ENCODE assay signal across 21 mouse cellular contexts in the genomic region with DNA sequence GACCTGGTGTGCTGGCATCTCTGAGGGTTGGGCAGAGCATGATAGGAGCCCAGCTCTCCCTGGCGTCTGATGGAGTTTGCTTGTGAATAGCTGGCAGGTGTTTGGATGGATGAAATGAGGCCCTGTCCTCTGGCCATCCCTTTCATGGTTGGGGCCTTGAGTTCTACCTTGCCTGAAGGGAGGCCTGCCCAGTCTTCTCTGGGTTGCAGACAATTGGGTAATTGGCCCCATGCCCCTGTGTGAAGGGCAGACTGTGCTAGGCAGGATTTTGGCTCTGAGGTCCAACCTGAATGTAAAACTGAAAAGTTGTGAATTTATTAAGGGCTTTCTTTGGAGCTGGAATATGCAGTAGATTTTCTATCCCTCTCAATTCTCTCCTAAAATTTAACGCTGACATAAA.
A peak's percentile ranks its signal among the peaks of the same experiment; 100 is the strongest.
DNase-seq lines count a peak whose midpoint lies in the region; ATAC-seq and TF ChIP-seq lines count a peak whose summit lies in the region.
"Had no signal": no experiment of that assay in that cellular context is flagged by ENCODE, and none has a peak within 500 bp of the region (broad histone marks: within the 10 kb centered on the region; RNA-seq: fewer than 3 reads in every experiment).

No protein-coding gene starts in this region.

- H3K36me3 ChIP-seq in forebrain, embryonic 10.5 days (replicated peaks), result no peaks in the 10 kb centered on the region
- no peaks in the 10 kb centered on the region for H3K36me3 ChIP-seq in forebrain, postnatal 0 days (ENCODE audit: insufficient read depth)
- H3K36me3 ChIP-seq in midbrain, embryonic 12.5 days, result no peaks in the 10 kb centered on the region
- H3K36me3 ChIP-seq in midbrain, postnatal 0 days (ENCODE audit: insufficient read depth, low read length), result no peaks in the 10 kb centered on the region
- H3K36me3 ChIP-seq in hindbrain, embryonic 16.5 days (ENCODE audit: control insufficient read depth, insufficient read depth, low read length), result no peaks in the 10 kb centered on the region
- H3K36me3 ChIP-seq: embryonic facial prominence, embryonic 13.5 days; heart, embryonic 15.5 days; stomach, embryonic 15.5 days had no signal

- no peak overlapping the region for H3K4me3 ChIP-seq in forebrain, embryonic 10.5 days
- no peak overlapping the region for H3K4me3 ChIP-seq in forebrain, postnatal 0 days (ENCODE audit: low read depth, low read length)
- no peak overlapping the region for H3K4me3 ChIP-seq in midbrain, embryonic 12.5 days
- H3K4me3 ChIP-seq in midbrain, postnatal 0 days (ENCODE audit: low read depth, low read length), result no peak overlapping the region
- no peak overlapping the region for H3K4me3 ChIP-seq in hindbrain, embryonic 16.5 days (ENCODE audit: low read length)
- H3K4me3 ChIP-seq: embryonic facial prominence, embryonic 13.5 days; erythroblast, embryonic 14.5 days; forebrain, embryonic 13.5 days; gastrocnemius, adult 2 months; heart, embryonic 15.5 days; stomach, embryonic 15.5 days had no signal

- no peak for TF ChIP-seq CTCF in forebrain, postnatal 0 days (IDR thresholded peaks at IDR 0.05; ENCODE audit: low read depth)
- no peak for TF ChIP-seq CTCF in midbrain, postnatal 0 days (IDR thresholded peaks at IDR 0.05)

- peaks cover 83% of the 10 kb centered on the region for H3K27me3 ChIP-seq in forebrain, embryonic 10.5 days (ENCODE audit: poor library complexity, severe bottlenecking)
- no peaks in the 10 kb centered on the region for H3K27me3 ChIP-seq in forebrain, postnatal 0 days (ENCODE audit: insufficient read depth, low read length)
- 0 out of 2 replicates have a peak, but pooled peaks cover 6% of the 10 kb centered on the region for H3K27me3 ChIP-seq in midbrain, embryonic 12.5 days
- no peaks in the 10 kb centered on the region for H3K27me3 ChIP-seq in midbrain, postnatal 0 days (ENCODE audit: insufficient read depth, low read length)
- H3K27me3 ChIP-seq in hindbrain, embryonic 16.5 days (replicated peaks; ENCODE audit: control insufficient read depth, insufficient read depth, low read length), result no peaks in the 10 kb centered on the region
- H3K27me3 ChIP-seq: embryonic facial prominence, embryonic 13.5 days; stomach, embryonic 15.5 days had no signal

- peak overlapping the region; percentile 58; the same call in 1 of the 2 replicates for H3K27ac ChIP-seq in forebrain, embryonic 10.5 days
- no peak overlapping the region for H3K27ac ChIP-seq in forebrain, postnatal 0 days (ENCODE audit: low read depth, low read length)
- H3K27ac ChIP-seq in midbrain, embryonic 12.5 days (replicated peaks), result peak overlapping the region; percentile 21; the same call in 1 of the 2 replicates
- H3K27ac ChIP-seq in midbrain, postnatal 0 days (ENCODE audit: low read depth, low read length), result no peak overlapping the region
- 0 out of 2 replicates have a peak overlapping the region, but pooled peaks have one; percentile 39 for H3K27ac ChIP-seq in hindbrain, embryonic 16.5 days (ENCODE audit: low read depth, low read length)
- H3K27ac ChIP-seq: embryonic facial prominence, embryonic 13.5 days; gastrocnemius, adult 2 months; heart, embryonic 15.5 days; kidney, postnatal 0 days; macrophage; stomach, embryonic 15.5 days had no signal

- H3K9me3 ChIP-seq in forebrain, embryonic 10.5 days, result no peaks in the 10 kb centered on the region
- H3K9me3 ChIP-seq in forebrain, postnatal 0 days (ENCODE audit: low read length), result no peaks in the 10 kb centered on the region
- no peaks in the 10 kb centered on the region for H3K9me3 ChIP-seq in midbrain, embryonic 12.5 days
- H3K9me3 ChIP-seq in midbrain, postnatal 0 days (ENCODE audit: low read length), result no peaks in the 10 kb centered on the region
- no peaks in the 10 kb centered on the region for H3K9me3 ChIP-seq in hindbrain, embryonic 16.5 days (ENCODE audit: control insufficient read depth, low read length)
- H3K9me3 ChIP-seq: embryonic facial prominence, embryonic 13.5 days; forebrain, embryonic 13.5 days; heart, embryonic 15.5 days; stomach, embryonic 15.5 days had no signal

- 74% methylated on average over 2 of the region's 2 CpGs for WGBS in forebrain, embryonic 10.5 days
- WGBS in forebrain, postnatal 0 days, result 59% methylated on average over 2 of the region's 2 CpGs
- WGBS in midbrain, embryonic 12.5 days, result 85% methylated on average over 2 of the region's 2 CpGs
- WGBS in midbrain, postnatal 0 days, result 71% methylated on average over 2 of the region's 2 CpGs
- 79% methylated on average over 2 of the region's 2 CpGs for WGBS in hindbrain, embryonic 16.5 days

- peak; percentile 19 for DNase-seq in adrenal gland, postnatal 14 days
- no peak for DNase-seq in adrenal gland, postnatal 25 days
- no peak for DNase-seq in forebrain, embryonic 10.5 days (ENCODE audit: extremely low spot score, low spot score)
- DNase-seq in forebrain, postnatal 0 days, result no peak
- no peak for DNase-seq in midbrain, postnatal 0 days (ENCODE audit: low spot score)
- DNase-seq: adrenal gland, adult 8-10 months; gastrocnemius, adult 2 months; heart, postnatal 36 days; kidney, adult 2 months; thymus, postnatal 25 days had no signal

- peaks cover 59% of the 10 kb centered on the region for H3K4me1 ChIP-seq in forebrain, embryonic 10.5 days
- H3K4me1 ChIP-seq in forebrain, postnatal 0 days (ENCODE audit: insufficient read depth), result peaks cover 7% of the 10 kb centered on the region; the same call in 1 of the 2 replicates
- peaks cover 43% of the 10 kb centered on the region for H3K4me1 ChIP-seq in midbrain, embryonic 12.5 days
- H3K4me1 ChIP-seq in midbrain, postnatal 0 days (ENCODE audit: insufficient read depth, low read length), result peaks cover 11% of the 10 kb centered on the region; the same call in 1 of the 2 replicates
- peaks cover 28% of the 10 kb centered on the region for H3K4me1 ChIP-seq in hindbrain, embryonic 16.5 days (ENCODE audit: control insufficient read depth, insufficient read depth, low read depth, low read length)
- H3K4me1 ChIP-seq: stomach, embryonic 15.5 days had no signal

- no peak overlapping the region for H3K9ac ChIP-seq in forebrain, postnatal 0 days
- H3K9ac ChIP-seq in midbrain, embryonic 12.5 days (replicated peaks), result no peak overlapping the region
- H3K9ac ChIP-seq in midbrain, postnatal 0 days (replicated peaks; ENCODE audit: low read length, poor library complexity, severe bottlenecking), result no peak overlapping the region
- H3K9ac ChIP-seq in hindbrain, embryonic 16.5 days (ENCODE audit: low read depth, low read length), result no peak overlapping the region
- H3K9ac ChIP-seq: embryonic facial prominence, embryonic 13.5 days; forebrain, embryonic 13.5 days; heart, embryonic 15.5 days; stomach, embryonic 15.5 days had no signal

- H3K4me2 ChIP-seq in forebrain, postnatal 0 days (ENCODE audit: low read depth), result no peak overlapping the region
- no peak overlapping the region for H3K4me2 ChIP-seq in midbrain, embryonic 12.5 days (replicated peaks)
- H3K4me2 ChIP-seq in midbrain, postnatal 0 days (ENCODE audit: low read depth, low read length, poor library complexity, severe bottlenecking), result no peak overlapping the region
- H3K4me2 ChIP-seq in hindbrain, embryonic 16.5 days (ENCODE audit: low read length), result no peak overlapping the region
- H3K4me2 ChIP-seq: embryonic facial prominence, embryonic 13.5 days; forebrain, embryonic 13.5 days; heart, embryonic 15.5 days; stomach, embryonic 15.5 days had no signal

- ATAC-seq in forebrain, postnatal 0 days, result no peak
- no peak for ATAC-seq in midbrain, embryonic 12.5 days (ENCODE audit: low FRiP score, low read depth)
- no peak for ATAC-seq in midbrain, postnatal 0 days (ENCODE audit: low FRiP score)
- ATAC-seq in hindbrain, embryonic 16.5 days, result no peak
- ATAC-seq: activated CD4-positive, CD25-positive, alpha-beta regulatory T cell, adult 4 months; forebrain, embryonic 13.5 days; lung, postnatal 0 days had no signal

Comparison
In these comparisons a context has a peak if more than half of its experiments do, and no peak if none do; other contexts are left out.
1. H3K27ac ChIP-seq: peak in forebrain, embryonic 10.5 days (single experiment), midbrain, embryonic 12.5 days (single experiment) and hindbrain, embryonic 16.5 days (single experiment); none in forebrain, postnatal 0 days (single experiment) and midbrain, postnatal 0 days (single experiment).